Mouse (Mus musculus) hindbrain, embryonic 10.5 days (tissue): ENCODE measurements around the gene Lysmd4. TPM values are rescaled to one million over a fixed set of nuclear protein-coding genes. Genes with fewer than 3 reads are reported as not detected.

Experiments
- DNase-seq: peaks from one replicate; pipeline ENCODE4 v3.0.0-alpha.2; 2017; ENCODE audit warnings: low spot score
- H3K27ac ChIP-seq: fragments of 300-500 bp; sonication (generic); 2 replicates; pipeline ENCODE4 v1.5.1; 2016; ENCODE audit warnings: mild to moderate bottlenecking, moderate library complexity
- H3K27me3 ChIP-seq: fragments of 300-500 bp; sonication (generic); 2 replicates; pipeline ENCODE4 v1.6.1; 2016; ENCODE audit warnings: mild to moderate bottlenecking; ENCODE audit not compliant: poor library complexity, insufficient read depth, severe bottlenecking
- H3K36me3 ChIP-seq: fragments of 300-500 bp; sonication (generic); 2 replicates; pipeline ENCODE4 v1.6.1; 2016; ENCODE audit warnings: mild to moderate bottlenecking, moderate library complexity
- H3K4me1 ChIP-seq: fragments of 300-500 bp; sonication (generic); replicated peaks from 2 replicates; pipeline ENCODE4 v1.6.1; 2016; ENCODE audit warnings: mild to moderate bottlenecking
- H3K4me3 ChIP-seq: fragments of 300-500 bp; sonication (generic); 2 replicates; pipeline ENCODE4 v1.5.1; 2016; ENCODE audit warnings: mild to moderate bottlenecking, moderate library complexity
- H3K9me3 ChIP-seq: fragments of 300-500 bp; sonication (generic); 2 replicates; pipeline ENCODE4 v1.6.1; 2016; ENCODE audit warnings: mild to moderate bottlenecking, moderate library complexity
- WGBS: fragments of 180-500 bp; shearing (Covaris S2); methylation state at CpG from one replicate; pipeline ENCODE4 v1.1.7; 2016; 5-methylcytosine and 5-hydroxymethylcytosine counted together
- polyA plus RNA-seq: library from polyadenylated mRNA; unstranded; fragments of >200 nt; fragmentation: Nextera tagmentation; extraction: Ambion mirVana; gene quantifications from 2 replicates; pipeline ENCODE4 v1.2.1, GENCODE M21; 2016

Gene Lysmd4
- polyA plus RNA-seq, 1 experiment from 2014 or later, result 18.7 TPM

GRCm38 (mm10) chr7:67213589-67213988 lies 8.8 kb upstream of the Lysmd4 start:
- no peaks in the 10 kb centered on the region for H3K27me3 ChIP-seq
- DNase-seq, result no peak
- peaks cover 34% of the 10 kb centered on the region for H3K4me1 ChIP-seq
- no peak overlapping the region for H3K4me3 ChIP-seq
- no peaks in the 10 kb centered on the region for H3K36me3 ChIP-seq
- no peaks in the 10 kb centered on the region for H3K9me3 ChIP-seq
- WGBS, result 87% methylated on average over 1 of the region's 1 CpGs
- H3K27ac ChIP-seq, result no peak overlapping the region

GRCm38 (mm10) chr7:67216351-67216750 lies 6.0 kb upstream of the Lysmd4 start:
- Histone ChIP-seq H3K27ac (no peak overlapping the region), H3K27me3 (no peaks in the 10 kb centered on the region), H3K4me3 (no peak overlapping the region), H3K4me1 (peaks cover 16% of the 10 kb centered on the region), H3K9me3 (no peaks in the 10 kb centered on the region), H3K36me3 (no peaks in the 10 kb centered on the region)
- 86% methylated on average over 6 of the region's 6 CpGs for WGBS
- DNase-seq, result no peak

- WGBS, result 81% methylated on average over 3 of the region's 3 CpGs
- Histone ChIP-seq H3K27me3 (no peaks in the 10 kb centered on the region), H3K4me1 (peaks cover 12% of the 10 kb centered on the region), H3K4me3 (no peak overlapping the region), H3K9me3 (no peaks in the 10 kb centered on the region), H3K36me3 (no peaks in the 10 kb centered on the region), H3K27ac (no peak overlapping the region)
- DNase-seq, result peak; percentile 66
Observed at GRCm38 (mm10) chr7:67217025-67217424, 5.3 kb upstream of the Lysmd4 start.

- peaks cover 24% of the 10 kb centered on the region for H3K4me1 ChIP-seq
- H3K36me3 ChIP-seq, result peaks cover 22% of the 10 kb centered on the region
- WGBS, result 93% methylated on average over 15 of the region's 15 CpGs
- H3K4me3 ChIP-seq, result no peak overlapping the region
- DNase-seq, result no peak
- no peaks in the 10 kb centered on the region for H3K9me3 ChIP-seq
- no peaks in the 10 kb centered on the region for H3K27me3 ChIP-seq
- no peak overlapping the region for H3K27ac ChIP-seq
Observed at GRCm38 (mm10) chr7:67225943-67226625, 3.7 kb downstream of the Lysmd4 start.

GRCm38 (mm10) chr7:67227538-67227937 lies 5.2 kb downstream of the Lysmd4 start:
- no peaks in the 10 kb centered on the region for H3K9me3 ChIP-seq
- H3K27ac ChIP-seq, result no peak overlapping the region

GRCm38 (mm10) chr7:67228390-67228789 lies 6.0 kb downstream of the Lysmd4 start:
- Histone ChIP-seq H3K4me1 (peaks cover 10% of the 10 kb centered on the region), H3K4me3 (no peak overlapping the region), H3K27me3 (no peaks in the 10 kb centered on the region), H3K27ac (no peak overlapping the region), H3K36me3 (peaks cover 34% of the 10 kb centered on the region), H3K9me3 (no peaks in the 10 kb centered on the region)
- no peak for DNase-seq
- whole genome bisulfite sequencing, result 59% methylated on average over 3 of the region's 3 CpGs

More at GRCm38 (mm10) chr7:67227538-67227937, 5.2 kb downstream of the Lysmd4 start:
- DNase-seq, result no peak
- Histone ChIP-seq H3K36me3 (peaks cover 28% of the 10 kb centered on the region), H3K27me3 (no peaks in the 10 kb centered on the region), H3K4me1 (peaks cover 18% of the 10 kb centered on the region), H3K4me3 (no peak overlapping the region)
- WGBS, result 73% methylated on average over 1 of the region's 1 CpGs

GRCm38 (mm10) chr7:67228891-67229602 lies 6.7 kb downstream of the Lysmd4 start:
- Histone ChIP-seq H3K4me1 (0 out of 2 replicates have a peak, but pooled peaks cover 3% of the 10 kb centered on the region), H3K36me3 (peaks cover 34% of the 10 kb centered on the region), H3K4me3 (no peak overlapping the region), H3K27ac (no peak overlapping the region), H3K27me3 (no peaks in the 10 kb centered on the region), H3K9me3 (no peaks in the 10 kb centered on the region)
- DNase-seq, result peak; percentile 45
- 77% methylated on average over 5 of the region's 5 CpGs for WGBS

- no peak for DNase-seq
- no peak overlapping the region for H3K4me3 ChIP-seq
- H3K9me3 ChIP-seq, result no peaks in the 10 kb centered on the region
- H3K27me3 ChIP-seq, result no peaks in the 10 kb centered on the region
- 93% methylated on average over 3 of the region's 3 CpGs for WGBS
- no peak overlapping the region for H3K27ac ChIP-seq
- H3K4me1 ChIP-seq, result 0 out of 2 replicates have a peak, but pooled peaks cover 3% of the 10 kb centered on the region
- peaks cover 40% of the 10 kb centered on the region for H3K36me3 ChIP-seq
Observed at GRCm38 (mm10) chr7:67229701-67230100, 7.4 kb downstream of the Lysmd4 start.

GRCm38 (mm10) chr7:67230221-67230620 lies 7.9 kb downstream of the Lysmd4 start:
- H3K36me3 ChIP-seq, result peaks cover 46% of the 10 kb centered on the region
- H3K9me3 ChIP-seq, result no peaks in the 10 kb centered on the region
- no peak overlapping the region for H3K4me3 ChIP-seq
- WGBS, result 92% methylated on average over 3 of the region's 3 CpGs
- no peak overlapping the region for H3K27ac ChIP-seq
- 0 out of 2 replicates have a peak, but pooled peaks cover 3% of the 10 kb centered on the region for H3K4me1 ChIP-seq
- no peaks in the 10 kb centered on the region for H3K27me3 ChIP-seq
- no peak for DNase-seq

- no peaks in the 10 kb centered on the region for H3K27me3 ChIP-seq
- H3K9me3 ChIP-seq, result no peaks in the 10 kb centered on the region
- no peak for DNase-seq
- no peak overlapping the region for H3K27ac ChIP-seq
- H3K4me1 ChIP-seq, result 0 out of 2 replicates have a peak, but pooled peaks cover 3% of the 10 kb centered on the region
- H3K4me3 ChIP-seq, result no peak overlapping the region
- 96% methylated on average over 3 of the region's 3 CpGs for WGBS
- H3K36me3 ChIP-seq, result peaks cover 49% of the 10 kb centered on the region
Observed at GRCm38 (mm10) chr7:67230640-67231140, 8.3 kb downstream of the Lysmd4 start.

GRCm38 (mm10) chr7:67232504-67232903 lies 10.2 kb downstream of the Lysmd4 start:
- Histone ChIP-seq H3K27ac (no peak overlapping the region), H3K27me3 (no peaks in the 10 kb centered on the region), H3K36me3 (peaks cover 48% of the 10 kb centered on the region), H3K4me1 (0 out of 2 replicates have a peak, but pooled peaks cover under 1% of the 10 kb centered on the region), H3K4me3 (no peak overlapping the region), H3K9me3 (no peaks in the 10 kb centered on the region)
- 95% methylated on average over 14 of the region's 14 CpGs for WGBS
- no peak for DNase-seq

GRCm38 (mm10) chr7:67234797-67235196 lies 12.5 kb downstream of the Lysmd4 start:
- no peak for DNase-seq
- Histone ChIP-seq H3K36me3 (peaks cover 63% of the 10 kb centered on the region), H3K9me3 (no peaks in the 10 kb centered on the region), H3K4me3 (no peak overlapping the region), H3K4me1 (no peaks in the 10 kb centered on the region), H3K27me3 (no peaks in the 10 kb centered on the region), H3K27ac (no peak overlapping the region)
- WGBS, result 84% methylated on average over 8 of the region's 8 CpGs

GRCm38 (mm10) chr7:67236351-67236750 lies 14.0 kb downstream of the Lysmd4 start:
- Histone ChIP-seq H3K4me3 (no peak overlapping the region), H3K36me3 (peaks cover 64% of the 10 kb centered on the region), H3K4me1 (no peaks in the 10 kb centered on the region), H3K27me3 (no peaks in the 10 kb centered on the region), H3K9me3 (no peaks in the 10 kb centered on the region), H3K27ac (no peak overlapping the region)
- no peak for DNase-seq
- 90% methylated on average over 2 of the region's 2 CpGs for WGBS
